Mouse (Mus musculus) liver, embryonic 12.5 days (tissue): Measurements from ENCODE around the gene Oas1a. TPM values are rescaled to one million over a fixed set of nuclear protein-coding genes. Genes with fewer than 3 reads are reported as not detected.
"Not testable (repeated sequence)": the region's sequence is repeated elsewhere in the genome, so short reads cannot be mapped to it uniquely, and the experiment has no call there.

Experiments
- ATAC-seq: fragments of 200-750 bp; cut with Nextera tagmentation; 2 replicates; pipeline ENCODE4 v1.8.0; 2017; ENCODE audit warnings: moderate number of reproducible peaks, mild to moderate bottlenecking, moderate library complexity
- H3K27ac ChIP-seq: fragments of 300-500 bp; sonication (generic); 2 replicates; pipeline ENCODE4 v1.5.1; 2016; ENCODE audit warnings: mild to moderate bottlenecking
- H3K27me3 ChIP-seq: fragments of 300-500 bp; sonication (generic); replicated peaks from 2 replicates; pipeline ENCODE4 v1.6.1; 2016; ENCODE audit warnings: mild to moderate bottlenecking, moderate library complexity
- H3K36me3 ChIP-seq: fragments of 300-500 bp; sonication (generic); 2 replicates; pipeline ENCODE4 v1.6.1; 2016; ENCODE audit warnings: mild to moderate bottlenecking, moderate library complexity
- H3K4me1 ChIP-seq: fragments of 300-500 bp; sonication (generic); 2 replicates; pipeline ENCODE4 v1.6.1; 2016
- H3K4me2 ChIP-seq: fragments of 300-500 bp; sonication (generic); 2 replicates; pipeline ENCODE4 v1.6.1; 2016; ENCODE audit warnings: mild to moderate bottlenecking, moderate library complexity
- H3K4me3 ChIP-seq: fragments of 300-500 bp; sonication (generic); 2 replicates; pipeline ENCODE4 v1.5.1; 2016; ENCODE audit warnings: mild to moderate bottlenecking, moderate library complexity
- H3K9ac ChIP-seq: fragments of 300-500 bp; sonication (generic); 2 replicates; pipeline ENCODE4 v1.6.1; 2016; ENCODE audit warnings: mild to moderate bottlenecking, moderate library complexity
- H3K9me3 ChIP-seq: fragments of 300-500 bp; sonication (generic); replicated peaks from 2 replicates; pipeline ENCODE4 v1.6.1; 2016; ENCODE audit warnings: mild to moderate bottlenecking, moderate library complexity
- WGBS: fragments of 180-500 bp; shearing (Covaris S2); methylation state at CpG from one replicate; pipeline ENCODE4 v1.1.7; 2016; ENCODE audit not compliant: insufficient replicate concordance; 5-methylcytosine and 5-hydroxymethylcytosine counted together
- polyA plus RNA-seq: library from polyadenylated mRNA; unstranded; fragments of >200 nt; fragmentation: Nextera tagmentation; extraction: Ambion mirVana; gene quantifications from 2 replicates; pipeline ENCODE4 v1.2.1, GENCODE M21; 2016

The Oas1a gene
- polyA plus RNA-seq: 2.2 TPM in 2 replicates

DNA sequence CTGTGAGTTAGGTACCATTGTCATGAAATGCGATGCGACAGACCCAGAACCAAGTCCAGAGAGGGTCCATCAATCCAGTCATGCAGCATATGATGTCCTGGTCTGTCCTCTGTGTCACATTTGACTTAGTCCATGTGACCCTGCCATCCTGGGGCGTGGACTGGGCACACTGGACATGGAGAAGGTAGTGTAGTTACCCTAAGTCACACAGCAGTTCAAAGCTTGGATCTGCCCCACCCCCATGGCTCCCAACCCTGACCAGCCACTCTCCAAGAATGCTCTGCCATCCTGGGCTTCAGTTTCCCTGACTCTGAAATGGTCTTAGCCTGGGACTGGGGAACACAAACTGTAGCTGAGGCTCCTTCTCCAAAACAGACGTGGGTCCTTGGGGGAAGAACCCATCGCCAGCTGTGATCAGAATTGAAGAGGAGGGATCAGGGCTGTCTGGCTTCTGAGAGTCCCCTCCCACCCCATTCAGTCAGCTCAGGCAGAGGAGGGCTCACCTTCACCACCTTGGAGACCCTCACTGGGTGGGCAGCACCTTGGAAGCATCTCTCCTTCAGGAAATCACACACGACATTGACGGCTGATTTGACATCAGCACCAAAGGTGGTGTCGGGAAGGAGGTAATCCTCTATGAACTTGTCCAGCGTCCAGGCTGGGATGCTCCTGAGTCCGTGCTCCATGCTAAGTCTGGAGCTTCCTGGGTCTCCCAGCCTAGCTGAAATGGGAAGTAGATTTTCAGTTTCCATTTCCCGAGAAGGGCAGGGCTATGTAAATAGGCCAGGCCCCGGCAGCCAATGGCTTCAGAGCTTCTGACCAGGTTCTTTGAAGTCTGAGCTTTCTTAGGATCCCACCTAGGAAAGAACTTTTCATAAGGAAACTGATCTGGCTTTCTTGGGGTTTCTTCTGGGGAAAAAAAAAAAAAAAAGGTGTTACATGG, at the start of gene Oas1a:
Oas1a (minus strand) TSS at position 731 of the 943 bp plus-strand sequence.
- not testable (repeated sequence) for H3K4me3 ChIP-seq, H3K27ac ChIP-seq
- 0 out of 2 replicates have a peak within 1 kb of the TSS, but pooled peaks have one; percentile 10 for H3K4me2 ChIP-seq

GRCm38 (mm10) chr5:120953974-120954373, 46.7 kb upstream of the Oas1a start:
- no peak overlapping the region for H3K4me3 ChIP-seq
- WGBS: 16% methylated on average over 5 of the region's 5 CpGs
- no peaks in the 10 kb centered on the region for H3K27me3 ChIP-seq
- no peaks in the 10 kb centered on the region for H3K4me1 ChIP-seq
- H3K4me2 ChIP-seq: no peak overlapping the region
- no peak overlapping the region for H3K27ac ChIP-seq
- H3K9ac ChIP-seq: no peak overlapping the region
- no peaks in the 10 kb centered on the region for H3K36me3 ChIP-seq
- H3K9me3 ChIP-seq: no peaks in the 10 kb centered on the region
- no peak for ATAC-seq

More for the DNA sequence above, at the start of gene Oas1a:
- not testable (repeated sequence) for H3K27me3 ChIP-seq, H3K9me3 ChIP-seq, ATAC-seq, H3K4me1 ChIP-seq, H3K36me3 ChIP-seq, H3K9ac ChIP-seq
- WGBS: 25% methylated on average over 10 of the region's 12 CpGs

GRCm38 (mm10) chr5:120952242-120952770, 45.0 kb upstream of the Oas1a start:
- Histone ChIP-seq H3K4me3 (no peak overlapping the region), H3K4me2 (no peak overlapping the region), H3K27me3 (no peaks in the 10 kb centered on the region), H3K9me3 (no peaks in the 10 kb centered on the region), H3K27ac (no peak overlapping the region), H3K9ac (no peak overlapping the region), H3K4me1 (no peaks in the 10 kb centered on the region), H3K36me3 (no peaks in the 10 kb centered on the region)
- WGBS: 51% methylated on average over 10 of the region's 10 CpGs
- no peak for ATAC-seq

- 56% methylated on average over 10 of the region's 10 CpGs for WGBS
- Histone ChIP-seq H3K27ac (no peak overlapping the region), H3K4me2 (no peak overlapping the region), H3K27me3 (no peaks in the 10 kb centered on the region), H3K36me3 (no peaks in the 10 kb centered on the region), H3K9me3 (no peaks in the 10 kb centered on the region), H3K4me3 (no peak overlapping the region), H3K4me1 (no peaks in the 10 kb centered on the region), H3K9ac (no peak overlapping the region)
- no peak for ATAC-seq
These were observed 34.8 kb upstream of the Oas1a start for GRCm38 (mm10) chr5:120942076-120942475.

GRCm38 (mm10) chr5:120938586-120938985, 31.3 kb upstream of the Oas1a start:
- no peaks in the 10 kb centered on the region for H3K36me3 ChIP-seq
- no peak for ATAC-seq
- H3K4me3 ChIP-seq: no peak overlapping the region
- no peaks in the 10 kb centered on the region for H3K4me1 ChIP-seq
- WGBS: 19% methylated on average over 8 of the region's 8 CpGs
- no peaks in the 10 kb centered on the region for H3K9me3 ChIP-seq
- H3K4me2 ChIP-seq: no peak overlapping the region
- H3K27ac ChIP-seq: no peak overlapping the region
- H3K27me3 ChIP-seq: no peaks in the 10 kb centered on the region
- H3K9ac ChIP-seq: no peak overlapping the region

DNA sequence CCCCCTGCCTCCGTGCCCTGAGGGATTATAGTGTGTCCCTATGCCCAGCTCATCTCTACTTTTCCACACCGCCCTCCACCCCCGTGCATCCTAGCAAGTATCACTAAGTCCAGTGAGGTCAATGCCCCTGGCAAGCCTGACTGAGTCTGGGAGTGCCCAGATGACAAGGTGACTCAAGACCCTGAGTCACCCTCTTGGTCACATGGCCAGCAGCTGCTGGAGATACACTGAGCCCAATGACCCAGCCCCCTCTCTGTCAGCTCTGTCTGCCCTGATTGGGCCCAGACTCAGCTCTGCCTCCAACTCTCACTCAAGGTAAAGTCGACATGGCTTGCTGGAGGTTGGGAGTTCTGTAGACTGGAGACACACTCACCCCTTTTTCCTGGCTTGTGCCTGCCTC, 30.5 kb upstream of the Oas1a start:
- Histone ChIP-seq H3K36me3 (no peaks in the 10 kb centered on the region), H3K27me3 (no peaks in the 10 kb centered on the region), H3K9ac (no peak overlapping the region), H3K9me3 (no peaks in the 10 kb centered on the region), H3K4me3 (no peak overlapping the region), H3K27ac (no peak overlapping the region), H3K4me1 (no peaks in the 10 kb centered on the region), H3K4me2 (no peak overlapping the region)
- WGBS: 54% methylated on average over 4 of the region's 4 CpGs
- no peak for ATAC-seq

- Histone ChIP-seq H3K9ac (no peak overlapping the region), H3K4me1 (no peaks in the 10 kb centered on the region), H3K9me3 (no peaks in the 10 kb centered on the region), H3K4me2 (no peak overlapping the region), H3K36me3 (no peaks in the 10 kb centered on the region), H3K4me3 (no peak overlapping the region), H3K27me3 (no peaks in the 10 kb centered on the region), H3K27ac (no peak overlapping the region)
- 16% methylated on average over 4 of the region's 5 CpGs for WGBS
- no peak for ATAC-seq
These were observed 26.6 kb upstream of the Oas1a start for GRCm38 (mm10) chr5:120933966-120934365.

DNA sequence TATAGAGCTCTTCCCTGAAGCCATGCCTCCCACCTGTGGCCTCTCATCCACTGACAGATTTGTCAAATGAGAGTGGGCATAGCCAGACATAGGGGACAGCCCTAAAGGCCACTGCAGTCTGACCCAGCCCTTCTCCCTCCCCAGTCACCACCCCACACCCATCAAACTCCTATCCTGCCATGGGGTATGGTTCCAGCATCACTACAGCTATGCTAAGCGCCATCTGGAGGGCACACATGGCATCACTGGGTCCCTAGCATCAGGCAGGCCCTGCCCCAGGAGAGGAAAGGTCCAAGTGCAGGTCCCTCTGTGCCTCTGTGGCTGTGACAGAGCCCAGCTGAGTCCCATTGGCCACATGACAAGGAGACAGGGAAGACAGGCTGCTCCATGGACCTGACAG, 19.7 kb upstream of the Oas1a start:
- Histone ChIP-seq H3K9me3 (no peaks in the 10 kb centered on the region), H3K36me3 (no peaks in the 10 kb centered on the region), H3K4me2 (no peak overlapping the region), H3K4me1 (no peaks in the 10 kb centered on the region), H3K27ac (no peak overlapping the region), H3K27me3 (no peaks in the 10 kb centered on the region), H3K9ac (no peak overlapping the region), H3K4me3 (no peak overlapping the region)
- 6% methylated on average over 1 of the region's 1 CpGs for WGBS
- ATAC-seq: no peak

- not testable (repeated sequence) for H3K9me3 ChIP-seq, H3K27me3 ChIP-seq, H3K9ac ChIP-seq, H3K36me3 ChIP-seq, H3K4me3 ChIP-seq, H3K4me2 ChIP-seq, ATAC-seq, H3K4me1 ChIP-seq, H3K27ac ChIP-seq
- 30% methylated on average over 2 of the region's 2 CpGs for WGBS
These were observed 19.0 kb upstream of the Oas1a start for GRCm38 (mm10) chr5:120926311-120926710.

DNA sequence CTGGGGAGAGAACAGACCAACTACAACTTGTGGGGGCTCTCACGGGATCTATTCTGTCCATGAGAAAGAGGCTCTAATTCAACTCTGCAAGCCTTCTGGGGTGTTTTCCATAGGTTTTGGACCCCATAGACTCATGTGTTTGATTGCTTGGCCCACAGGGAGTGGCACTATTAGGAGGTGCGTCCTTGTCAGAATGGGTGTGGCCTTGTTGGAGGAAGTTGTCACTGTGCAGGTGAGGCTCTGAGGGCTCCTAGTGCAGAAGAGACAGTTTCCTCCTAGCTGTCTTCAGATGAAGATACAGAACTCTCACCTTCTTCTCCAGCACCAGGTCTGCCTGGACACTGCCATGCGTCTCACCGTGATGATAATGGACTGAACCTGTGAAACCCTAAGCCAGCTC, 17.2 kb upstream of the Oas1a start:
- H3K9ac ChIP-seq, H3K4me2 ChIP-seq, H3K27ac ChIP-seq, H3K27me3 ChIP-seq, H3K9me3 ChIP-seq, ATAC-seq, H3K36me3 ChIP-seq, H3K4me1 ChIP-seq, H3K4me3 ChIP-seq: not testable (repeated sequence)
- WGBS: 64% methylated on average over 4 of the region's 4 CpGs

GRCm38 (mm10) chr5:120923969-120924368, 16.6 kb upstream of the Oas1a start:
- Histone ChIP-seq H3K27ac (no peak overlapping the region), H3K4me2 (no peak overlapping the region), H3K4me3 (no peak overlapping the region), H3K9me3 (no peaks in the 10 kb centered on the region), H3K27me3 (no peaks in the 10 kb centered on the region), H3K9ac (no peak overlapping the region), H3K4me1 (no peaks in the 10 kb centered on the region), H3K36me3 (no peaks in the 10 kb centered on the region)
- ATAC-seq: no peak
- 57% methylated on average over 4 of the region's 4 CpGs for WGBS

DNA sequence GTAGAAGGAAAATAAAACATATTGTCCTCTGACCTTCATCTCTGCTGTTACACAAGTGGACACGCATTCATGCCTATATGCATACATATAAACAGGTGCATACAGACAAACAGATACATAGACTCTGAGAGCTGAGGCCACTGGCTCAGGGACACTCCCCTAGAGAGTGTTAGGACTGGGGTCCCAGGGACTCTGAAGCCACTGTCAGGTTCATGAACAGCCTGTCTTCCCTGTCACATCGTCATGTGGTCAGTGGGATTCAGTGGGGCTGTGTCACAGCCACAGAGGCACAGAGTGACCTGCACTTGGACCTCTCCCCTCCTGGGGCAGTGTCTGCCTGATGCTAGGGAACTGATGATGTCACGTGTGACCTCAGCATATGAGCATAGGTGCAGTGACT, 13.0 kb upstream of the Oas1a start:
- Histone ChIP-seq H3K9me3 (no peaks in the 10 kb centered on the region), H3K9ac (no peak overlapping the region), H3K27ac (no peak overlapping the region), H3K36me3 (no peaks in the 10 kb centered on the region), H3K4me2 (no peak overlapping the region), H3K4me1 (no peaks in the 10 kb centered on the region), H3K27me3 (no peaks in the 10 kb centered on the region), H3K4me3 (no peak overlapping the region)
- no peak for ATAC-seq
- WGBS: 62% methylated on average over 3 of the region's 3 CpGs
